Mouse (Mus musculus) neural tube, embryonic 10.5 days (tissue): ENCODE measurements around the gene AA792892.
"Not testable (repeated sequence)": the region's sequence is repeated elsewhere in the genome, so short reads cannot be mapped to it uniquely, and the experiment has no call there.

ENCODE experiments used
- DNase-seq: peaks from one replicate; pipeline ENCODE4 v3.0.0-alpha.2; 2017; ENCODE audit warnings: low spot score; ENCODE audit errors: extremely low spot score

AA792892 gene

DNA sequence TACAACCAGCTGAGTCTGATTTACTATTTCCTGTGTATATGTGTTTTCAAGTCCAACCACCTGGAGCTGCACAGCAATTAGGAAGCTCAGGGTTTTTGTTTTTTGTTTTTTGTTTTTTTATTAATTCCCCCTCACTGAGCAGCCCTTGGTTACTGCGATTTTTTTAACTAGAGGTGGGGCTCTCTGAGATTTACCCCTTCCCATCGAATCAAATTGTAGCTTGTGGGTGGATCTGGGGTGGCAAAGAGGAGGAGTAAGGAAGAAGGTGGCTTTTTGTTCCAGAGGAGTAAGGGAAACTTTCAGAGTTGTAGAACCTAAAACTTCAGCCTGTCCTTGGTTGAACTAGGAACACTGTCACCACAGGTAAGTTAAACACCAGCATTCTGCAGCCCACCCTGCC is at the start of gene AA792892:
AA792892 (plus strand) TSS at position 301 of the 400 bp plus-strand sequence.
- DNase-seq, result not testable (repeated sequence)

DNA sequence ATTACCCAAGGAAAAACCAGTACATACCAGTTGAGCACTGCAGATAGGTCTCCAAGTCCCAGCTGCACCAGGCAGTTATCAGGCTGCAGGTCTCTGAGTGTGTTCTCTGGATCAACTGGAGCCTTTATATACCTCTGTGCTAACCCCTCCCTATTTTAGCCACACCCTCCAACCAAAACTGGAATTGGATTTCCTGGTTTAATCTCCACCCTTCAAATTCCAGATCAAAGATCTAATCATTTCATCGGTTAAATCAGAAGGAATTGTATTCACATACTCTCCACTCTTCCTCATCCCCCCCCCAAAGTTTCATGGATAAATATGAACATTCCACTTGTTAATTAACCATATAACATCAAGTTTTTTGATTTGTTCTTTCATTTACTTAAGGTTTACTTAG is 32.9 kb upstream of the AA792892 start, which contains the start of gene A430089I19Rik:
A430089I19Rik (minus strand) TSS at position 101 of the 400 bp plus-strand sequence.
- DNase-seq, result not testable (repeated sequence)

DNA sequence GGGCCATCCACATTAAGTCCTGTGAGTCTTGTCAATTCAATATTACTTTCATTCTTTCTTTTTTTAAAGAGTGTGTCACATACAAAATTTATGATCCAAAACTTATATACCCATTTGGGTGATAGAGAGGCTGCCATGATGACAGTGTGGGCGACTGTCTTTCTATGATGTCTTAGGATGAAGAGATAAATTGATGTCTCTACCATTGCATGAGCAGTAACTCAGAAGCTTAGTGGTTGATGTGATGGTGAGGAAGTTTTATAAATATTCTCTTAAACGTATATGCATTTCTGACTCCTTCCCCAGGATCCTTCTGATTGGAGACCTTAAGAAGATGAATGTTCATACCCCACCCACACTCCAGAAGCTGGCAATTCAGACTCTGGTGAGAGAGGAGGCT is 25.4 kb upstream of the AA792892 start, which contains the start of gene Gm6502:
Gm6502 (plus strand) TSS at position 301 of the 400 bp plus-strand sequence.
- DNase-seq, result not testable (repeated sequence)
